Mouse (Mus musculus): ENCODE data around the gene Tmem30c.

DNA sequence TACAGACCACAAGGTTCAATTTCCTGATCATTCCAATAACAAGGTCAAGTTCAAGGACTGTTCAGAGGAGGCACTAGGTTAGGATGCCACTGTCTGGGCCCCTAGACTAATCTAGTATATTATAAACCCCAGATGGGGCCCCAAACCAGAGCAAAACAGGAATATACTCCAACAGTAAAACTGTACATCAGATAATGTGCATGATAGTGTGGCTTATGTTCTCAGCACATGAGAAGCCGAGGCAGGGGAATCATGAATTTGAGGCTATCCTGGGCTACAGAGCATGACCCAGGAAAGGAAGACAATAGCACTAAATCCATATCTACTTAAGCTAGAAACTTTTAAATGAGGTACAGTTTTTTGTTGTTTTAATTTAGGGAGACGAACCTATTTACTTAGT, 19.5 kb upstream of the Tmem30c start:
- no peak for TF ChIP-seq CTCF (IDR thresholded peaks at IDR 0.05; ENCODE audit: control insufficient read depth, insufficient read depth, low read length)
- TF ChIP-seq POLR2A (IDR thresholded peaks at IDR 0.05; ENCODE audit: borderline replicate concordance, control insufficient read depth, low read depth, low read length), result no peak

Measured in bone marrow, adult 2 months (tissue).